ENCODE assay signal across 24 mouse cellular contexts in genomic region chr11:77094136-77094535, GRCm38 (mm10). TPM values are rescaled to one million over a fixed set of nuclear protein-coding genes. Genes with fewer than 3 reads are reported as not detected.
DNase-seq lines count a peak whose midpoint lies in the region; ATAC-seq and TF ChIP-seq lines count a peak whose summit lies in the region.
"Had no signal": no experiment of that assay in that cellular context is flagged by ENCODE, and none has a peak within 500 bp of the region (broad histone marks: within the 10 kb centered on the region; RNA-seq: fewer than 3 reads in every experiment).

No protein-coding gene starts in this region.

- ATAC-seq in lung, embryonic 14.5 days (ENCODE audit: insufficient read depth): no peak
- ATAC-seq: CD4-positive, CD25-positive, alpha-beta regulatory T cell, adult 4 months; forebrain, embryonic 14.5 days had no signal

- H3K36me3 ChIP-seq in kidney, adult 2 months (ENCODE audit: control insufficient read depth, insufficient read depth, low read length): no peaks in the 10 kb centered on the region
- no peaks in the 10 kb centered on the region for H3K36me3 ChIP-seq in lung, embryonic 14.5 days (ENCODE audit: insufficient read depth)
- H3K36me3 ChIP-seq: embryonic facial prominence, embryonic 15.5 days; forebrain, embryonic 10.5 days; G1E; heart, embryonic 10.5 days had no signal

- TF ChIP-seq POLR2A in kidney, adult 2 months (IDR thresholded peaks at IDR 0.05; ENCODE audit: low read depth, low read length): no peak
- no peak for TF ChIP-seq POLR2A in lung, adult 2 months (IDR thresholded peaks at IDR 0.05; ENCODE audit: borderline replicate concordance, extremely low read depth, low read depth, low read length)

- no peak for TF ChIP-seq CTCF in kidney, adult 2 months (conservative IDR thresholded peaks at IDR 0.05; ENCODE audit: insufficient read depth, insufficient read length, low read depth, low read length)
- no peak for TF ChIP-seq CTCF in lung, embryonic 14.5 days (IDR thresholded peaks at IDR 0.05; ENCODE audit: low read depth)
- TF ChIP-seq CTCF in lung, adult 2 months (IDR thresholded peaks at IDR 0.05; ENCODE audit: insufficient read depth, low read length): no peak

- no peak overlapping the region for H3K4me2 ChIP-seq in lung, embryonic 14.5 days
- H3K4me2 ChIP-seq: embryonic facial prominence, embryonic 15.5 days had no signal

- H3K9me3 ChIP-seq in lung, embryonic 14.5 days (ENCODE audit: low read depth, low read length): no peaks in the 10 kb centered on the region
- H3K9me3 ChIP-seq: embryonic facial prominence, embryonic 15.5 days; forebrain, embryonic 10.5 days; G1E; heart, embryonic 10.5 days had no signal

- H3K27ac ChIP-seq in kidney, adult 2 months (ENCODE audit: insufficient read depth, low read depth, low read length): no peak overlapping the region
- H3K27ac ChIP-seq in lung, embryonic 14.5 days (ENCODE audit: low read depth): no peak overlapping the region
- H3K27ac ChIP-seq: embryonic facial prominence, embryonic 15.5 days; forebrain, embryonic 10.5 days; gastrocnemius, adult 2 months; heart, embryonic 10.5 days had no signal

- DNase-seq in heart, adult 11 months: peak; percentile 90
- no peak for DNase-seq in heart, postnatal 4 days
- peak; percentile 33 to 52 for DNase-seq in kidney, postnatal 4 days
- DNase-seq in kidney, adult 2 months: no peak
- DNase-seq in lung, embryonic 14.5 days: peak; percentile 17
- no peak for DNase-seq in lung, adult 2 months
- DNase-seq in testis, postnatal 10 days (ENCODE audit: low spot score): peak; percentile 35
- no peak for DNase-seq in testis, postnatal 14 days (ENCODE audit: low spot score)
- DNase-seq: adrenal gland, adult 8-10 months; adrenal gland, postnatal 36 days; B cell, adult 2 months; cerebellum, adult 11 months; cerebellum, adult 8-10 months; cerebellum, postnatal 14 days; embryo, embryonic 11 days; gastrocnemius, adult 2 months; gastrocnemius, postnatal 36 days had no signal

- 67% methylated on average over 8 of the region's 8 CpGs for WGBS in kidney, adult 2 months
- 37% methylated on average over 8 of the region's 8 CpGs for WGBS in lung, embryonic 14.5 days
- 59% methylated on average over 8 of the region's 8 CpGs for WGBS in lung, adult 2 months

- no peak overlapping the region for H3K9ac ChIP-seq in lung, embryonic 14.5 days
- H3K9ac ChIP-seq: embryonic facial prominence, embryonic 15.5 days had no signal

- no peaks in the 10 kb centered on the region for H3K4me1 ChIP-seq in kidney, adult 2 months (ENCODE audit: control insufficient read depth, insufficient read depth, low read length)
- H3K4me1 ChIP-seq in lung, embryonic 14.5 days (ENCODE audit: insufficient read depth): peaks cover 7% of the 10 kb centered on the region; the same call in 1 of the 2 replicates
- no peaks in the 10 kb centered on the region for H3K4me1 ChIP-seq in lung, adult 2 months (ENCODE audit: control insufficient read depth, insufficient read depth, low read length)

- H3K27me3 ChIP-seq in kidney, adult 2 months (replicated peaks; ENCODE audit: control insufficient read depth, insufficient read depth, low read length): no peaks in the 10 kb centered on the region
- no peaks in the 10 kb centered on the region for H3K27me3 ChIP-seq in lung, embryonic 14.5 days (ENCODE audit: insufficient read depth, low read length)
- H3K27me3 ChIP-seq: embryonic facial prominence, embryonic 15.5 days had no signal

- H3K4me3 ChIP-seq in kidney, adult 2 months (ENCODE audit: insufficient read depth, low read depth, low read length): no peak overlapping the region
- no peak overlapping the region for H3K4me3 ChIP-seq in lung, embryonic 14.5 days (ENCODE audit: low read depth, low read length)
- no peak overlapping the region for H3K4me3 ChIP-seq in lung, adult 2 months (replicated peaks; ENCODE audit: extremely low read depth, low read depth, low read length)
- H3K4me3 ChIP-seq: embryonic facial prominence, embryonic 15.5 days; erythroblast, embryonic 14.5 days; forebrain, embryonic 10.5 days; gastrocnemius, adult 2 months; heart, embryonic 10.5 days had no signal

RNA-seq across cellular contexts. Expression of gene Nsrp1, which starts 15.9 kb away (rescaled TPM):
- 10 to 100 TPM; 14.9 to 15.2 TPM for total RNA-seq in heart, postnatal 4 days (2021)
- 1.3 and 1.8 TPM in 2 replicates for polyA plus RNA-seq in kidney, adult 2 months (2012; rRNA removed)
- 58.2 and 65.8 TPM in 2 replicates for polyA plus RNA-seq in lung, embryonic 14.5 days (2014; fragmentation: Nextera tagmentation; extraction: Ambion mirVana)
- 0.78 and 1.8 TPM in 2 replicates for polyA plus RNA-seq in lung, adult 2 months (2012; rRNA removed)

Comparison
In these comparisons a context has a peak if more than half of its experiments do, and no peak if none do; other contexts are left out.
1. DNase-seq: peak in heart, adult 11 months (single experiment), kidney, postnatal 4 days (2 of 2), lung, embryonic 14.5 days (single experiment) and testis, postnatal 10 days (single experiment); none in heart, postnatal 4 days (single experiment), kidney, adult 2 months (single experiment), lung, adult 2 months (single experiment) and testis, postnatal 14 days (single experiment).
2. RNA of gene Nsrp1, which starts 15.9 kb away (polyA plus RNA-seq): 58.2 to 65.8 TPM in lung, embryonic 14.5 days; 1.3 to 1.8 TPM in kidney, adult 2 months and 0.78 to 1.8 TPM in lung, adult 2 months; every median in the first group is over 10 times any median in the second.